Mouse (Mus musculus) telencephalon, adult 2 months (tissue): ENCODE results near the gene Tmem201.
A peak's percentile ranks its signal among the peaks of the same experiment; 100 is the strongest.
"Not testable (repeated sequence)": the region's sequence is repeated elsewhere in the genome, so short reads cannot be mapped to it uniquely, and the experiment has no call there.

Source experiments
- DNase-seq: peaks from one replicate; pipeline ENCODE4 v3.0.0-alpha.2; 2011; ENCODE audit warnings: low read depth, low spot score

Gene Tmem201

DNA sequence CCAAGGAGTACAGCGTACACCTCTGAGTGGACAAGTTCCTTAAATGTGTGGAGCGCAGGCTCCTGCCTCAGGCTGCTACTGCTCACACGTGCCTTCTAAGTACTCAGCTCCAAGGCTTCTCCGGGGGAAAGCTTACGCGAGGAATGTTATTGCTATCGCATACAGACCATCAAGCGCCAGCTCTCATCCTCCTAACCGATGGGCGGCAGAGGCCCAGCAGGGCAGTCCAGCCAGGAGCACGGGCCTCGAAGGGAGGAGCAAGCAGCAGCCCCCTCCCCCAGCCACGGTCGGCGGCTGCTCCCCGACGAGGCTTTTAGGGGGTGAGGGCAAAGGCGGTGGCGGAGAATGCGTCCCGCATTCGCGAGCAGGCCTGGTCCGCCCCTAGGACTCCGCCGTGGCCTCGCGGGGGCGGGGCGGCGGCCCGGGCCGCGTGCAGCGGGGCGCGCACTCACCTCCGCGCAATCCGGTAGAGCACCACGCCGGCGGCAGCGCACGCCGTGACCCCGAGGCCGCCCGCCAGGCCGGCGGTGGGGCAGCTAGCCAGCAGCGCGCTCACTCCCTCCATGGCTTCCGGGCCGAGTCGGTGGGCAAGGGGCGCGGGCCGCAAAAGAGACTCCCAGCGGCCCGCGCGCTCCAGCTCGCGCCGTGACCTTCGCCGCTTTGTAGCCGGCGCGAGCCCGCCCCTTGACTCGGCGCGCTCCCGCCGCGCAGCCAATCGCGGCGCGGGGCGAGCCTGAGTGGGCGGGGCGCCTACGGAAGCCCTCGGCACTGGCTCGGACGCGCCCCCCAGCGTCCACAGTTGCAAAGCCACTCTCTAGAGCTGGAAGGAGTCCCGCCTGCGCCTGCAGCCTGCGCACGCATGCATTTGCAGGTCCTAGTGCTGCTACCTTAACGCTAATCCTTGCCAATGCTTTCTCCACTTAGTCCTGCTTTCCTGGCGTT, at the start of gene Tmem201:
Gene Tmem201 (minus strand): TSS at position 662 of the 942 bp plus-strand sequence.
- DNase-seq: peak; percentile 88

DNA sequence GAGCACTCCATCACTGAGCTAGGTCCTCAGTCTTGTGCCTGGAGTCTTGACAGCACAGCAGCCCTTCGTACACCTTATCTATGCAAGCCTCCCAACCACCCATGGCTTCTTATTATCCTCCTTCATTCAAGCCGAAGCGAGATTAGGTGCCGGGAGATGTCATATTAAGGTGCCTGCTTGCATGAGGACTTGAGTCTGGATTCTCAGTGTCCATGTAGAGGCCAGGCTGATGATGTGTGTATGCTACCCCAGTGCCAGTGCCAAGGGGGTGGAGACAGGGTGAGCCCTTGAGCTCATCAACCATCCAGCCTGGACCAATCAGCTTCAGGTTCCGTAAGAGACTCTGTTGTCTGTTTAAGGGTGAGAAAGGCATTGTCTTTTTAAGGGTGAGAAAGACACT, 47.1 kb upstream of the Tmem201 start:
- DNase-seq: no peak

DNA sequence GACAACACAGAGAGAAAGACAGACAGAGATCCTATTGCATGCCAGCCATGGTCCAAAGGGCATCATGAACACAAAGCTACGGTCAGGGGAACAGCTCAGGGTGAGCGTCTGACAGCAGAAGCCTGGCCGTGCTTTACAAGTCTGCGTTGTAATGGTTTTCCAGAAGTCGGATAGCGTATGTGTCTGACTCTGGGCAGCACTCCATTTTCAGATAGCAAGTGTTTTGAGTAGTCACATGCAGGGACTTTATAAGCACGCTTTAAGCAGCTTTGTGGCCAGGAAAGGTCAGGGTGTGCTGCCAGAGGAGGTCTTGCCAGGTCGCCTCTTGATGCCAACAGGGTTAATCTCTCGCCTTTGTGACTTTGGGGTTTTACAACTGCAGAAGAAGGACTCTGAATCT, 46.5 kb upstream of the Tmem201 start:
- no peak for DNase-seq

DNA sequence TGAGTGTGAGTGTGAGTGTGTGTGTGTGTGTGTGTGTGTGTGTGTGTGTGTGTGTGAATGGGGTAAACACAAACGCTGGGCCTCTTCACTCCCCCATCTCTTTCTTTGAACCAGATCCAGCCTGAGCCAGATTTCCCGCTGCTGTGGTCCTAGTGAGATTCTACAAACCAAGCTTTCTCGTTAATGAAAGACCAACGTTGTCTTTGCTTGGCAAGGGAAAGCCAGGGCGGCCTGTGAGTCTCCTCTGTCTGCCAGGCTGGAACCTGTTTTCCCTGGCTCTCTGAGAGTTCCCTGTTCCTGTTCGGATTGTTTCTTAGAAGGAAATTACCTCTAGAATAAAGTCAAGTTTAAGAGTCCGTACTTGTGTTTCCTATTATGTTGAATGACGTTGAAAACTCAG, 45.1 kb upstream of the Tmem201 start:
- DNase-seq: no peak

DNA sequence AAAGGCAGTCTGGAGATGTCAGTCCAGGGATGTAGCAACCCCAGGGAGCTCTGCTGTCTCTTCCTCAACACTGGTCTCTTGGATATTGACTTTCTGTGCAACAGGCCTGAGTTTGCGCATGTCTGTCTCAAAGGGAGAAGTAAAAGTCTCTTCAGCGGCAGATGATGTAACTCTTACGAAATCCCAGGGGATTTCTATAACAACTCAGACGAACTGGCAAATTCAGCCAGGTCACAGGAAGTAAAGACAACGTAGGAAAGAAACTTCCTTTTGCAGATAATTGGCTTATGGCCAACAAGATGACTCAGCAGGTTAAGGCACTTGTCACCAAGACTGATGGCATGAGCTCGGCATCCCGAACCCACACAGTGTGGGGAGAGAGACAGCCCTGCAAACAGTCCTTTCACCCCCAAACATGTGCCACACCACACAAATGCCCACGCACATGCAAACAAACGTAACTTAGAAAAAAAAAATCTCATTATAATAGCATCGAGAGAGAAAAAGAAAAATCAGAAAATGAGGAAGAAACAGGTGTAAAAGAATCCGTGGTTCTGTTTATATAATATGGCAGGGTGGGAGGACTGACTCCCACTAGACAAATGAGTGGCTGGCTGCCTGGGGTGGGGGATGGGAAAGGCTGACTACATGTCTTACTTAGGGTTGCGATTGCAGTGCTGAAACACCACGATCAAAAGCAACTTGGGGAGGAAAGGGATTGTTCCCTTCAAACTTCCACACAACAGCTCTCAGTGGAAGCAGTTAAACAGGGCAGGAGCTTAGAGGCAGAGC, 42.9 kb upstream of the Tmem201 start:
- DNase-seq: no peak

DNA sequence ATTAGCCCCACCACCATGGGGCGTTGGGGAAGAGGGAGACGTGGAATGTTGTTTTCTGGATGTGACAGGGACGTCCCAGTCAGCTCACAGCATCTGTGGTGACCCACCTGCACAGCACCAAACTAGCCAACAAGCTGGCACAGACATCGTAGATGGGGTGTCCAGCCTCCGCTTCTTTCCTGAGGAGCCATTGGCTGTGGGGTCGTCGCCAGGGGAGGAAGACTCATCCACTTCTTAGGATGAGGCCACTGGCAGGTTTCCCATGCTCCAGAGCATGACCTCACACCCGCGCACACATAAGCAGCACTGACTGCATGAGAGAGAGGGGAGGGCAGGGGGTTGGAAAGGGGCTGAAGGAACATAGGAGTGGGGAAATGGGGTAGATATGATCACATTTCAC, 42.1 kb upstream of the Tmem201 start:
- no peak for DNase-seq

DNA sequence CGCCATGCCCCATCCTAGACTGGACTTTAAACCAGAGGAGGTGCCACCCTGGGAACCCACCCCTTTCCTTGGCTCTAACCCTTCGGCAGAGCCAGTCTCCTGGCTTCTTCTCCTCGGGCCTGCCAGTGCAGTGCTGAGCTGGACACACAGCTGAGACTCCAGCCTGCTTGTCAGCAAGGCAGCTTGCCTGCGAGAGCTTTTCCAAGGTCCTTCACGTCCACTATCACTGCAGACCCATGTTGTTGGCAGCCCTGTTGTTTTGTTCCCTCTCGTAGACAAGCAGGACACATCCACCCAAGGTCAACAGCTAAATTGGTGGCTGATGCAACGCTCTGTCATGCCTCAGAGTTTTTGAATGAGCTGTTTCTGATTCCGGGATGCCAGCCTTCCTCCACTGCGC, 39.3 kb upstream of the Tmem201 start:
- no peak for DNase-seq

DNA sequence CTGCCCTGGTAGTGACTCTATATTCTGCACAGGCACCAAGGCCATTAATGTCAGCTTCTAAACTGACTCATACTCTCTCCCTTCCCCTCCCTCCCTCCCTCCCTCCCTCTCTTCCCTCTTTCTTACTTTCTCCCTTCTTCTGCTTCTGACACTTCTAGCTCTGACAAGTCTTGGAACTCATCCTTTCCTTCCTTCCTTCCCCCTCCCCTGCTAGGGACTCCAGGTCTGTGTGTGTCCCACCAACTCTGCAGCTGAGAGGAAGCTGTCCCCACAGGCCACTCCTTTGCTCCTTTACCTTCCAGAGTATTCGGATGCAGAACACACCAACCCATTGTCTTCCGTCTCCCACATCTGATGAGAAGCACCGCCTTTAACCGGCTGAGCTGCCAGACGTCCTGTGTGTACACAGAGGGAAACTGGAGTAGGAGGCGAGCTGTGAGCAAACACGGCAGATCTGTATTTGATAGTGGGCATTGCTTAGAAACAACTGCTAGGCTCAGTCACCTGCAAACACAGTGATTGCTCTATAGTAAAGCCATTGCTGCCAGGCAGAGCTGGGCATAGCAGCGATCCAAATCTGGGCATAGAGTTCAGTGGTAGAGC, 38.0 kb upstream of the Tmem201 start:
- DNase-seq: no peak

DNA sequence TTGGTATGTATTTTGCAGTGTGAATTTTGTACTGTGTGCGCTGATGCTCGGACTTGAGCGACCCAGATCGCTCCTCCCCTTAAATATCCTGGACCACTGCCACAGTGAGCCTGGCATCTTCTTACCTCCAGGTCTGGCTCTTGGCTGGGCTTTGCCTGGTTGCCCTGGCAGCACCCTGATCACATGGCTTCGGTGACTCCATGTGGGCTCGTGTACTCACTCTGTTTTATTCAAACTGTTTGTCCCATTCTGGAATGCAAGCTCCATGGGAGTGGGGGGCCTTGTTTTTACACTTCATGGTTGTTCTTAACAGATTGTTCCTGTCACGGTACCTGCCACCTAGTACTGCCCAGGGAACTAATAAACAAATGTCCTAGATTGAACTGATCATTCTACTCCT, 37.5 kb upstream of the Tmem201 start:
- no peak for DNase-seq

DNA sequence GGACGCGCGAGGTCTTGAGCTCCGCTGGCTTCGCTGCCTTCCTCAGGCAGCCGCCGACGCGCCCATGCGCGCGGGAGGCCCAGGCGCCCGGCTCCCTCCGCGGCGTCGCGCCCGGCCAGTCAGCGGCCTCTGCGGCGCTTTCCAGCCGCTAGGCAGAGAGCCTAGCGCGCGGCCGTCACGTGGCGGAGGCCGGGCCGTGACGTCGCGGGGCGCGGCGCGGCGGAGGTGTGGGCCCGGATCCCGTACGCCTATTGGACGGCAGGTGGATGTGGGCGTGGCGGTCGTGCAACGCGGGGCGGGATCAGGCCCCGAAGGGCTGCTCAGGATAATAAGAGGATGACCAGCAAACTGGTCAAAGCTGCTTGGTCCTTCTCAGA, 36.2 kb upstream of the Tmem201 start, which contains the start of gene Slc25a33:
Gene Slc25a33 (minus strand): TSS at position 184 of the 377 bp plus-strand sequence.
- DNase-seq: peak; percentile 78

DNA sequence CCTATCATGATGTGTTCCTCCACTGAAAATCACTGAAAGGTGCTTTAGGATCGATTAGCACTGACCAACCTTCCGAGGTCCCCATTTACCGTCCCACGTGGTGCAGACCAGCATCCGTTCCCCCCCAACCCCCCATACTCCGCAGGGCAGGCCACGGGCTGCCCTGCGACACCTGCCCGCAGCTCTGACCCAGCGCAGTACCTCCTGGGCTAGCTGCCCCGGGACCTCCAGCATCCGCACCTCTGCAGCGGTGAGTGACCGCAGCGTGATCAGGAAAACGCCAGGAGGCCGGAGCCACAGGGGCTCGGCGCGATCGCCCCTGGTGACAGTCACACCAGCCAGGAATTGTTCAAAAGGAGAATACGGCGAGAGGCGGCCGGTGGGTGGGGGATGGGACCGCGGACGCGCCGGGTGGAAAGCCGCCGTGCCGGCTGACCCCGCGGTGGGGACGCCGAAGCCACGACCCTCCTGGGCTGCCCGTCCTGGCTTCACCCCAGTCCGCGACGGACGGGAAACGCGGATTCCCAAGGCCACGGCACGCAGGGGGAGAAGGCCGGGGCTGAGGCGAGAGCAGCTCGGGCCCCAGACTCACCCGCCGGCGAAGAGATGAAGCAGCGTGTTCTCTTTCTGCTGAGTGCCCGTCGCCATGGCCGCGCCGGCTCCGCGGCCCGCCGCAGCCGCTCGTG, 35.7 kb upstream of the Tmem201 start:
- DNase-seq: no peak

DNA sequence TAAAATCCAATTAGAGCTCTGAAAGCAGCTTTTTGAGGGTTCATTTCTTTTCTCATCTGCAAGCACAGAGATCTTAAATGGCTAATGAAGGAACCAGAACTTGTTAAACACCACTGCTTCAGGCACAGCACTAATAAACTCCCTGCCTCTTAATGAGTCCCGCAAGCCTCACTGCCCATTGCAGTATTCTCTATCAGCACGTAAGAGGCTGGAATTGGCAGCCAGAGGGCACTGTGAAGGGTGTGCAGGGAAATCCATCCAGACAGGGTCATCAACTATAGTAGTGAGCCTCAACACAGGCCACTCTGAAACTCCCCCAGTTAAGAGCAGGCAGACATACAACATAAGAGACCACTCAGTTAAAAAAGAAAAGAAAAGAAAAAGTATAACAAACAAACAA, 34.5 kb upstream of the Tmem201 start:
- DNase-seq: no peak

DNA sequence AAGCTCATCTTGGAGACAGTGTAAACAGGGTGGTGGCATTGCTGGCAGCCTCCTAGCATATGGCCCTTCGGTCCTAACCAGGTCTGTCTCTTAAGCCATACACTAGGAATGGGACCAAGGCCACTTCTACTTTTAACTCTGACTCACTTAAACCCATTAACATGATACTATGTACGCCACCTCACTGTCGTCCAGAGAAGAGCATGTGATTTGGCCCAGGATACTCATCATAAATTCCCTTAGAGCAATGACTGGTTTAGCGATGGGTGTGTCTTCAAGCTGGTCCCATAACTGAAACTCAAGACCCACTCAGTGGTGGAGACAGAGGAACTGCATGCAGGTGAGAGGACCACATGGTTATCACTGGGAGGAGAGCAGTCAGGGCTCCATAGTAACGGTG, 27.4 kb upstream of the Tmem201 start:
- no peak for DNase-seq

DNA sequence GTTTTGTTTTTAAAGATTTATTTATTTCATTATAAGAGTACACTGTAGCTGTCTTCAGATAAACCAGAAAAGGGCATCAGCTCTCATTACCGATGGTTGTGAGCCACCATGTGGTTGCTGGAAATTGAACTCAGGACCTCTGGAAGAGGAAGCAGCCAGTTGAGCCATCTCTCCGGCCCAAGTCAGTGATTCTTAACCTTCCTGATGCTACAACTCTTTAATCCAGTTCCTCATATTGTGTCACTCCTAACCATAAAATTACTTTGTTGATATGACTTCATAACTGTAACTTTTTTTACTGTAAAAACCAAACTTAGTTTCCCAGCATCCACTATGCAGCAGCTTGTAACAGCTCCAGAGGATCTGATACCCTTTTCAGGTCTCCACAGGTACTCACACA, 25.5 kb upstream of the Tmem201 start:
- DNase-seq: no peak

DNA sequence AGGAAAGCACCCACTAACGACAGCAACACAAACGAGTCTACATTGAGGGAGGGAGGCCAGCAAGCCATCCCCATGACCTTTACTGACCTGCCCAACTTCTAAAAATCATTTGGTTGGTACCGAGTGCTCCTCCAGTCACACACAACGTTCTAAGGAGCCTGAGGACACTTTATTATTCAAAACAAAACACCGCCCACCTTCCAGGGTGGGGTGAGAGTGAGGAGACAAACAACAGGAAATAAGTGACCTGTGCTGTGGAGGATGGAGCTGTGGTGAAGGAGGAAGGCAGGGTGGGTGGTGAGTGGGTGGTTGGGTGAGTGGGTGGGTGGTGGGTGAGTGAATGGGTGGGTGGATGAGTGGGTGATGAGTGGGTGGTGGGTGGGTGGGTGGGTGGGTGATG, 21.7 kb upstream of the Tmem201 start:
- DNase-seq: no peak

DNA sequence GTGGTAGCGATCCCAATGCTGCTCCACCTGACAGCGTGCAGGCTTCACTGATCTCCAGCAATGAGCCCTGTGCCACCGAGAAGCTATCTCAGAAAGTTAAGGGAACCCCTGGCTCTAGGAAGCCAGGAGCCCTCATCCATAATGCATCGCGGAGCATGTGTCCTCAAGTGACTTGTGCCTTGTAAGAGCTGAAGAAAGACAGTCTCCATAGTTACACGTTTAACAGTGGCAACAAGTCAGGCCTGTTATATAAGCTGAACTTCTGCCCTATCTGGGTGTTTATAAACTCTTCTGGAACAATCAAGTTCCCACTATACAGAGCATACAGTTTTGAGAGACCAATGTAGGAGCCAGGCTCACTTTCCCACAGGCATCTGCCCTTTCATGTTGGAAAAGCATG, 20.6 kb upstream of the Tmem201 start:
- no peak for DNase-seq

DNA sequence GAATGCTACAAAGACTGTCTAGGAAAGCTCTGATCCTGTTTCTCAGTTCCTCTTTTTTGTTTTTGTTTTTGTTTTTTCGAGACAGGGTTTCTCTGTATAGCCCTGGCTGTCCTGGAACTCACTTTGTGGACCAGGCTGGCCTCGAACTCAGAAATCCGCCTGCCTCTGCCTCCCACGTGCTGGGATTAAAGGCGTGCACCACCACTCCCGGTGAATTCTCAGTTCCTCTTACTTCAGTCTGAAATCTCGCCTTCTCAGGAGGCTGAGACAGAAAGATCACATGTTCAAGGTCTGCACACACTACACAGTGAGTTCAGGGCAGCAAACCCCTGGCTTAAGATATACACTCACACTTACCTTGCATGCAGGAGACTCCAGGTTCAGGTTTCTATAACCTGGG, 18.7 kb upstream of the Tmem201 start:
- DNase-seq: not testable (repeated sequence)

DNA sequence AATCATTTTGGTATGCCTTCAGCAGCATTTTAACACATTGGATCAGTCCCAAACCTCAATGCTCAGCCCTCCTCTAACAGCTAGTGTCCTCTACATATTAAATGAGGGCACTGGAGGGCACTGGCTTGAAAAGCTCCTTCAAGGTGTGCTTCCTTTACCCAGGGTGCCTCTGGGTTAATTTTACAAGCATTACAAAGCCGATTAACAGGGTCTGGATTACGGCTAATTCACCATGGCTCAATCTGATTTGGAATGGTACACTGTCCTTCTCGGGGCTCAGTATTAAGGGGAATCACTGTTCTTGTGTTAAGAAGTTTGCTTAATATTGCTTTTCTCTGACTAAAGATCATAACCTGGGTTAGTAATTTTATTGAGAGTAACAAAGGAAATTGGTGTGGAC, 15.0 kb upstream of the Tmem201 start:
- no peak for DNase-seq

DNA sequence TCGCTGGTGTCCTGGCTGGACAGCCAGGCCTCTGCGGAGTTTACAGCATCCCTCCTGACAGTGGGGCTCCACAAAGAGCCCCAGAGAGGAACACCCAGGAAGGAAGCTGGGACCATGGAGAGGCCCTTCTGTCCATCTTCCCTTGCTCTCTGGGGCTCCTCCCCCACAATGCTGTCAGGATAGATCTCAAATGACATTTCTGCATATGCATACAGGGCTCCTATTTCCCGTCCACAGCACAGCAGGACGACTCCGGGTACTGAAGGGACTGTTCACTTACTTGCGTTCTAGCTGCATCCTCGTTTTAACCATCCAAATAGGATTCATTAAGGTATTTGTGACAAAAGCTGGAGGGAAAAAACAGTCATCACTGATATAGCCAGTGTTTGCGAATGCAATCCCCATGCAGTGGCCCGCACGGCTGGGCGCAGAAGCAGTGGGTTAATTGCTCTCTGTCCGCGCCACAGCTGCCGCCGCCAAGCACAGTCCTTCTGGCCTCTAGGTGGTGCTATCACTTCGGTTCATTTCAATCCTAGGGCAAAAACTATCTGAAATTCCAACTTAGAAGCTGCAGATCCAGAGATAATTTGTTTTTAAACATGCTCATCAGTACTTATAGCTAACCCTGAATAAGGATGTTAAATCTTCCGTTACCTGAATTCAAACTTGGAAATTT, 14.4 kb upstream of the Tmem201 start:
- DNase-seq: peak; percentile 41

DNA sequence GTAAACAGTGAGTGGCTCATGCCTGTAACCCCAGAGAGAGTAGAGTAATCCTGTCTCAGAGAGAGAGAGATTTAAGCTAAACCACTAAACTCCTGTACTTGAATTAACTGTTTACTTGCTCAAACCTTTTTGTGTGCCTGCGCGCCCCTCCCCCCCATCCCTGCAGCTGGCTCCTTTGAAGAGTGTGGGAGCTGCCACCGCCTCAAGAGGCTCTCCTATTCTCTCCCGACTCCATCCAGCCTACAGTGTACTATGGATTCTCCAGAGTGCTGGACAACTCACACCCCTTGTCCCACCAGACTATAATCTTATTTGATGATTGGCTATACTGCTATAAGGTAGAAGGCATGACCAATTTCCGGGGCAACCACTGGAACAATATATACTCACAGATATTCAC, 12.8 kb upstream of the Tmem201 start:
- DNase-seq: no peak

DNA sequence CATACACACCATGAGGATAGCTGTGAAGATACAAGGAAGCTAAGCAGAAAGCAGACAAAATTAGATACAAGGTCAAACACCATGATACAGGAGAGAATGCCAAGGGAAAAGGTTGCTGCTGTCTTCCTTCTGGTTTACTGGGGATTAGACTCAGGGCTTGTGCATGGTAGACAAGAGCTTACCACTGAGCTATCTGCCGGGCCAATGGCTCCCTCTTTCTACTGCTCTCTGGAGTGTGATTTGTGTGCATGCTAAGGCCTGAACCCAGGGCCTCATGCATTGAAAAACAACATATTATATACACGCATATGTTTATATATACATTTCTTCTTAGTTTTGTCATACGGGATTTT, 11.8 kb upstream of the Tmem201 start:
- DNase-seq: not testable (repeated sequence)
